Mouse (Mus musculus) CH12.LX (cell line): ENCODE measurements around the gene Kif26b.

Source experiments
- CTCF ChIP-seq, 2 experiments: IDR thresholded peaks in 1 of 2; conservative IDR thresholded peaks in 1 of 2; 2 replicates each; pipeline ENCODE4 v1.5.1; 2011 to 2012; ENCODE audit warnings: low read depth in 2 of 2, low read length in 2 of 2, improper control_type of control experiment in 1 of 2, inconsistent platforms in 1 of 2, mild to moderate bottlenecking in 1 of 2, moderate library complexity in 1 of 2
- E2F4 ChIP-seq: IDR thresholded peaks from 2 replicates; pipeline ENCODE4 v1.6.1; 2011; ENCODE audit warnings: low read depth, low read length, improper control_type of control experiment; ENCODE audit not compliant: insufficient replicate concordance
- POLR2A ChIP-seq: IDR thresholded peaks from 2 replicates; pipeline ENCODE4 v1.6.1; 2011; ENCODE audit warnings: low read depth, mild to moderate bottlenecking, improper control_type of control experiment, low read length

- TF ChIP-seq E2F4 (no peak), POLR2A (no peak), CTCF (conservative IDR thresholded peaks at IDR 0.05 in 1 of 2, IDR thresholded peaks at IDR 0.05 in 1 of 2; ENCODE audit: low read depth in 2 of 2, low read length in 2 of 2) (no peak)
Measured at GRCm38 (mm10) chr1:178758441-178758840, 229.5 kb downstream of the Kif26b start.
